Mouse (Mus musculus) heart, postnatal 0 days (tissue): ENCODE results near the gene Igfn1. TPM values are rescaled to one million over a fixed set of nuclear protein-coding genes. Genes with fewer than 3 reads are reported as not detected.

ENCODE experiments used
- ATAC-seq: fragments of 200-750 bp; cut with Nextera tagmentation; 2 replicates; pipeline ENCODE4 v1.8.0; 2017; ENCODE audit warnings: low read depth, moderate number of reproducible peaks, moderate library complexity; ENCODE audit not compliant: insufficient read depth
- DNase-seq: peaks from one replicate; pipeline ENCODE4 v3.0.0-alpha.2; 2016; ENCODE audit warnings: low spot score
- H3K27ac ChIP-seq: fragments of 300-500 bp; sonication (generic); 2 replicates; pipeline ENCODE4 v1.5.1; 2014; ENCODE audit warnings: low read depth, mild to moderate bottlenecking
- H3K27me3 ChIP-seq: fragments of 300-500 bp; sonication (generic); 2 replicates; pipeline ENCODE4 v1.6.1; 2014; ENCODE audit warnings: low read length, mixed read lengths; ENCODE audit not compliant: control insufficient read depth, insufficient read depth
- H3K36me3 ChIP-seq: fragments of 300-500 bp; sonication (generic); replicated peaks from 2 replicates; pipeline ENCODE4 v1.6.1; 2014; ENCODE audit warnings: low read length, mixed read lengths; ENCODE audit not compliant: control insufficient read depth, insufficient read depth
- H3K4me1 ChIP-seq: fragments of 300-500 bp; sonication (generic); 2 replicates; pipeline ENCODE4 v1.6.1; 2014; ENCODE audit warnings: antibody characterized with exemption; ENCODE audit not compliant: control insufficient read depth, insufficient read depth
- H3K4me2 ChIP-seq: fragments of 300-500 bp; sonication (generic); 2 replicates; pipeline ENCODE4 v1.6.1; 2014; ENCODE audit warnings: low read depth, mild to moderate bottlenecking, low read length, moderate library complexity
- H3K4me3 ChIP-seq: fragments of 300-500 bp; sonication (generic); 2 replicates; pipeline ENCODE4 v1.5.1; 2014; ENCODE audit warnings: low read depth, low read length
- H3K9ac ChIP-seq: fragments of 300-500 bp; sonication (generic); replicated peaks from 2 replicates; pipeline ENCODE4 v1.6.1; 2014; ENCODE audit warnings: low read depth, low read length, mixed read lengths
- H3K9me3 ChIP-seq: fragments of 300-500 bp; sonication (generic); replicated peaks from 2 replicates; pipeline ENCODE4 v1.6.1; 2016; ENCODE audit warnings: low read length; ENCODE audit not compliant: control insufficient read depth
- CTCF ChIP-seq: IDR thresholded peaks from 2 replicates; pipeline ENCODE4 v1.5.1; 2016; ENCODE audit warnings: antibody characterized with exemption, control low read depth, low read depth
- EP300 ChIP-seq: IDR thresholded peaks from 2 replicates; pipeline ENCODE4 v1.6.1; 2016; ENCODE audit warnings: antibody characterized with exemption, low read depth
- WGBS: fragments of 180-500 bp; shearing (Covaris S2); extraction: QIAGEN DNeasy Blood & Tissue Kit; methylation state at CpG from one replicate; pipeline ENCODE4 v1.1.7; 2014; 5-methylcytosine and 5-hydroxymethylcytosine counted together
- polyA plus RNA-seq: library from polyadenylated mRNA; unstranded; fragments of >200 nt; fragmentation: Nextera tagmentation; extraction: Ambion mirVana; gene quantifications from 2 replicates; pipeline ENCODE4 v1.2.1, GENCODE M21; 2015
- total RNA-seq: library from RNA; depleted of rRNA; stranded (reverse); fragments of >200 nt; gene quantifications from 2 replicates; pipeline ENCODE4 v1.2.3, GENCODE M21; 2014; ENCODE audit warnings: low replicate concordance

The Igfn1 gene
- total and polyA plus RNA-seq, 2 experiments from 2014 or later = 0.05 TPM; not detected in 1

DNA sequence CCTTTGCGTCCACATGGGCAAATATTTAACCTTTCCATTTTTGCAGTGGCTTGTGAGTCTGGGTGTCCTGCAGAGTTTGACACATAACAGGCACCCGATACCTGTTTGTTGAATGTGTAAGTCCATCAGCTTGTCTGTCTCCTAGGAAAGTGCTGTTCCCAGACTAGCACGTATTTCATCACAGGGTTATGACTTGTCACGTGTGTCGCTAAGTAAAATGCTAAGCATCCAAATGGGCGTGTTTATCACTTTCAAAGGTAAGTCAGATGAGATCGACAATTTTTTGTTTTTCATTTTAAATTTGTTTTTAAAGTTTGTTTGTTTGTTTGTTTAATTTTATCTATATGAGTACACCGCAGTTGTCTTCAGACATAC, 2.0 kb upstream of the Igfn1 start:
- Histone ChIP-seq H3K9me3 (peaks cover 4% of the 10 kb centered on the region), H3K27ac (no peak overlapping the region), H3K36me3 (no peaks in the 10 kb centered on the region), H3K27me3 (no peaks in the 10 kb centered on the region), H3K4me1 (0 out of 2 replicates have a peak, but pooled peaks cover 4% of the 10 kb centered on the region), H3K4me3 (peak overlapping the region; percentile 52), H3K9ac (no peak overlapping the region), H3K4me2 (peak overlapping the region; percentile 76)
- no peak for TF ChIP-seq EP300
- TF ChIP-seq CTCF = no peak
- peak; percentile 16 for DNase-seq
- ATAC-seq = peak; percentile 20; the same call in 1 of the 2 replicates
- WGBS = 14% methylated on average over 8 of the region's 8 CpGs

DNA sequence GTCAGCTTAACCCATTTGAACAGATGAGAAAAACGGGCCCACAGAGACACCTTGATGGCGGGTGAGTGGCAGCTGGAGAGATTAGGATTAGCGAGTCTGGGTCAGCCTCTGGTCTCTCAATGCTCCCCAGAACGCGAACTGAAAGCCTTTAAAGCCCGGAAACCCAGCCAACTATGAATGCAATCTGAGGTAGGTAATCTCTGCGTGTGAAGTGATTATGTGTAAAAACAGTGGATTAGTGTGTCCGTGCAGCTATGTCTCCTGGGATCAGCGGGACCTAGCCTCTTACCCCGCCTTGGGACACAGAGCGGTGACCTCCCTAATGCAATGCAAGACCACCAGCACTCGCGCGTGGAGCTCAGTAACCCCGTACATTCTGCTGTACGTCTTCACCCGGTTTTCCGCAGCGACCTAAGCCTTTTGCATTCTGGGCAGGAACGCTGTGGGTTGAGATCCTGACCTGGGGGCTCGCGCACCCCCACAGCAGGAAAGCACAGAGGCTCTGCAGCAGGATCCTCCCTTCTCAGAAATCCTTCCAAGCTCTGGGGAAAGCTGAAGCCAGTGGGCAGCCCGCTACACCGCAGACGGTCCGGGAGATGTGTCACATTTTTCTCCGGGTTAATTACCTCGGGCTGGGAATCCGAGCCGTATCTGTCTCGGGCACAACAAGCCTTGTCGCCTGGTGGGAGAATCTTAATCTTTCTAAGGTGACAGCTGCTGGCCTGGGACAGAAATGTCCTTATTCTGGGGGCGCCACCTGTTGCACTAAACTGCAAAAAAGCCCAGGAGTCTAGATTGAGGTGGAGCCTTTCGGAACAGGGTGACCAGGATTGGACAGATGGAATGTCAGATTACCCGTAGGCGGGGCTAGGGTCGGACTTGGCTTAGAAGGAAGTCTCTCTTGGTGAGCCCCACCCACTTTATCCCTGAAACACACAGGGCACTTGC, 1.3 kb upstream of the Igfn1 start, which contains the start of gene Tmem9:
TSS of gene Tmem9 (plus strand) at position 940 of the 948 bp plus-strand sequence.
- peak within 1 kb of the TSS; percentile 76 for H3K4me2 ChIP-seq
- peaks cover 4% of the 10 kb centered on the region for H3K9me3 ChIP-seq
- DNase-seq (peak; percentile 33), ATAC-seq (peak; percentile 81)
- TF ChIP-seq CTCF = no peak
- no peak for TF ChIP-seq EP300
- 4% methylated on average over 37 of the region's 37 CpGs for WGBS
- no peak within 1 kb of the TSS for H3K27ac ChIP-seq
- H3K4me1 ChIP-seq = 0 out of 2 replicates have a peak, but pooled peaks cover 4% of the 10 kb centered on the region
- peak within 1 kb of the TSS; percentile 52 for H3K4me3 ChIP-seq
- no peak within 1 kb of the TSS; the same call in 1 of the 2 replicates for H3K9ac ChIP-seq
- H3K36me3 ChIP-seq = no peaks in the 10 kb centered on the region
- no peaks in the 10 kb centered on the region for H3K27me3 ChIP-seq

DNA sequence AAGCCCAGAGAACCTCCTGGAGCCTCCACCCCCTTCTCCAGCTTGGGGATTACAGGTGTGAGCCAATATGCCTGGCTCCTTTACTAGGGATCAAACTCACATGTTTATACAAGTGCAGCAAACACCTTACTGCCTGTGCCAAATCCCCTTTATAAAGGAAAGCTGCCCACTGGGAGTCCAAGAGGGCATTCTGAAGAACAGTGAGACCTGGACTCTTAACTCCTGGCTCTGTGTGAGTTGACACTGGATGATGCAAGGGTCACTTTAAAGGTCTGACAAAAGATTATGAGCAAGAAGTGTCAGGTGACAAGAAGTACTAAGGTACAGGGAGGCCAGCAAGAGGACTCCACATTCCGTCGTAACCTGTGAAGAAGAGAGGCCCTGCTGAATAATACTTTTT, 4.7 kb downstream of the Igfn1 start:
- no peaks in the 10 kb centered on the region for H3K9me3 ChIP-seq
- H3K9ac ChIP-seq = no peak overlapping the region
- ATAC-seq (no peak), DNase-seq (no peak)
- 80% methylated on average over 2 of the region's 2 CpGs for WGBS
- no peak for TF ChIP-seq CTCF
- no peak for TF ChIP-seq EP300
- H3K4me1 ChIP-seq = peaks cover 5% of the 10 kb centered on the region; the same call in 1 of the 2 replicates
- no peaks in the 10 kb centered on the region for H3K27me3 ChIP-seq
- no peak overlapping the region for H3K4me2 ChIP-seq
- no peak overlapping the region for H3K27ac ChIP-seq
- no peaks in the 10 kb centered on the region for H3K36me3 ChIP-seq
- H3K4me3 ChIP-seq = no peak overlapping the region

DNA sequence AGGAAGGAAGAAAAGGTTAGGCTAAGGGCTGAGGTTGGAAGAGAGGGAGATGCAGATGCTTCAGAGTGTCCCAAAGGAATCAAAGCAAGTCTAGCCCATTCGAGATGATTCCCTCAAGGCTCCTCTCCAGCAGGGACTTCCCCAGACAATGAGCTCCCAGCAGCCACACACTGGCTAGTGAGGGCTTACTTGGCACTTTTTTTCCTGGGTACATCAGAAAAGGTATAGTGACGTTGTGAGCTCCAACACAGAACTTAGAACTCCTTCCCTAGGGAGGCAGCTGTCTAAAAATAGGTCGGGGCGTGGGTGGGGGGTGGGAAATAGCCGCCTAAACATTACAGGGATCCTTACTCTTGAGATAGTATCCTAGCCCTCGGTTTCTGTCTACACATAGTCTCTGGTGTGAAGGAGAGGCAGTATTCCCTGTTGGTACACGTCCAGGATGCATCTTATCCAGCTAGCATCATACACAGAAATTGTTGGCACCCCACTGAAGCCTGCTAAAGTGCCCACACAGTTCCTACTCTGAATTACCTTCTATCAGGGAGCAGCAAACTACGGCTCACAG, 6.3 kb downstream of the Igfn1 start:
- Histone ChIP-seq H3K27me3 (no peaks in the 10 kb centered on the region), H3K4me2 (no peak overlapping the region), H3K36me3 (no peaks in the 10 kb centered on the region), H3K9me3 (no peaks in the 10 kb centered on the region), H3K27ac (no peak overlapping the region), H3K9ac (no peak overlapping the region), H3K4me3 (no peak overlapping the region), H3K4me1 (peaks cover 5% of the 10 kb centered on the region; the same call in 1 of the 2 replicates)
- ATAC-seq = no peak
- TF ChIP-seq CTCF = no peak
- 21% methylated on average over 8 of the region's 8 CpGs for WGBS
- no peak for DNase-seq

DNA sequence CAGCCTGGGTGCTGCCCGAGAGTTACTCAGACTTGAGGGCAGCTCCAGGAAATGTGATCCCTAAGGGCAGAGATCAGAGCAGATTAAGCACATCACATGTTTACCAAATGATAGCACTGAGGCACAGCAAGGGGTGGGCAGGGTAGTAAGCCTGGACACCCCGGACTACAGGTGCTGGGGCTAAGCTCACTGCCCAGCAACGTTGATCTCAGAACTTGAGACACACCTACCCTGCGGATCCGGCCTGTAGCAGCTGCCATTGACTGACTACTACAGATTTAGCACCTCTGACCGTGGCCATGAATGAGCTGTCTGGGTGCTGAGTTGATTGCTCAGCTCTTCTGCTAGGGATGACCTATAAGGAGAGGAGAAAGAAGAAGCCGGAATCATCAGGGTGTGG, 8.6 kb downstream of the Igfn1 start:
- WGBS = 61% methylated on average over 7 of the region's 7 CpGs

More for the DNA sequence above, 8.6 kb downstream of the Igfn1 start:
- H3K4me1 ChIP-seq = peaks cover 5% of the 10 kb centered on the region; the same call in 1 of the 2 replicates
- H3K36me3 ChIP-seq = no peaks in the 10 kb centered on the region
- no peak overlapping the region for H3K27ac ChIP-seq
- DNase-seq = no peak
- H3K27me3 ChIP-seq = no peaks in the 10 kb centered on the region
- H3K9me3 ChIP-seq = no peaks in the 10 kb centered on the region
- no peak overlapping the region for H3K9ac ChIP-seq
- no peak for ATAC-seq
- H3K4me3 ChIP-seq = no peak overlapping the region
- H3K4me2 ChIP-seq = no peak overlapping the region
- TF ChIP-seq CTCF = no peak
- no peak for TF ChIP-seq EP300
